Mouse (Mus musculus): ENCODE measurements around the gene Wdr93.

GRCm38 (mm10) chr7:79727091-79727490 is 15.9 kb upstream of the Wdr93 start:
- TF ChIP-seq POLR2A (IDR thresholded peaks at IDR 0.05; ENCODE audit: borderline replicate concordance, extremely low read depth, low read depth, low read length) (no peak), CTCF (IDR thresholded peaks at IDR 0.05; ENCODE audit: insufficient read depth, low read length) (peak; percentile 86)

Data from lung, adult 2 months (tissue).